Mouse (Mus musculus): Measurements from ENCODE around the gene Rell1.

DNA sequence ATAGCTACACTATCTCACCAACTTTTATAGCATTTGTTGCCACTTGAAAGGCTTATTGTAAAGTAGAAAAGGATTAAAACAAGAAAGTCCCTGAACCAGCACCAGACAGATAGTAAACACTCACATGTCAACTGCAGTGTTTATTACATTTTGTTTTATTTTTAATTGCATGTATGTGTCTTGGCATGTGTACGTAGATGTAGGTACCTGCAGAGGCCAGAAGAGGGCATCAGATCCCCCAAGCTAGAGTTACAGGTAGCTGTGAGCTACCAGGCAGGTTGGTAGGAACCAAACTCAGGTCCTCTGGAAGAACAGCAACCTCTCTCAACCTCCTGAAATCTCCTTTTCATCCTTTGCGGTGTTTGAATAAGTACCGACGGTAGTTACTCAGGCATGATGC is 81.6 kb downstream of the Rell1 start:
- TF ChIP-seq POLR2A (IDR thresholded peaks at IDR 0.05; ENCODE audit: insufficient read depth, low read depth, low read length) (no peak), EP300 (IDR thresholded peaks at IDR 0.05; ENCODE audit: insufficient read depth, low read depth, low read length) (no peak)
